Mouse (Mus musculus) hematopoietic multipotent progenitor cell, adult 10-12 weeks (in vitro differentiated cells): Measurements from ENCODE around the gene Rbm8a2. TPM values are rescaled to one million over a fixed set of nuclear protein-coding genes. Genes with fewer than 3 reads are reported as not detected.

Experiments used
- polyA plus RNA-seq: library from polyadenylated mRNA; stranded (reverse); fragments of >175 nt; gene quantifications from 2 replicates; pipeline ENCODE4 v1.2.3, GENCODE M21; 2012; ENCODE audit warnings: low replicate concordance

Rbm8a2 gene
- not detected in 2 replicates for polyA plus RNA-seq

GRCm38 (mm10) chr1:175979014-175979413 is at the start of gene Rbm8a2:
Gene Rbm8a2 (minus strand): TSS chr1:175979114.

Other genes starting within 250 kb of the Rbm8a2 start
- gene Exo1, start 98.5 kb downstream of the Rbm8a2 start, polyA plus RNA-seq = 0.16 and 0.54 TPM in 2 replicates
- gene Gm38100, start 58.8 kb downstream of the Rbm8a2 start, polyA plus RNA-seq = not detected in 2 replicates